Mouse (Mus musculus) Patski (cell line): ENCODE results near the gene Mrpl33. TPM values are rescaled to one million over a fixed set of nuclear protein-coding genes. Genes with fewer than 3 reads are reported as not detected.
A peak's percentile ranks its signal among the peaks of the same experiment; 100 is the strongest.

Experiments used
- ATAC-seq: fragments of 100-300 bp; one replicate; pipeline ENCODE4 v1.8.0; 2021
- CTCF ChIA-PET: fragments of 350-600 bp; sonication (Branson Sonifier 250); formaldehyde crosslinking; loops from one replicate; lab custom pipeline; 2022; ENCODE audit warnings: inconsistent platforms; lab: Charles Lee
- POLR2A ChIA-PET: fragments of 350-600 bp; sonication (Branson Sonifier 250); formaldehyde crosslinking; loops from one replicate; lab custom pipeline; 2022; ENCODE audit warnings: antibody characterized with exemption, inconsistent platforms; lab: Charles Lee
- DNase-seq: peaks from one replicate; pipeline ENCODE4 v3.0.0-alpha.2; 2011; ENCODE audit warnings: low read depth, low spot score
- H3K27me3 ChIP-seq: fragments of 371-371 bp; one replicate; pipeline ENCODE4 v1.5.1; 2021
- CTCF ChIP-seq: fragments of 100-300 bp; IDR thresholded peaks from one replicate; pipeline ENCODE4 v1.5.1; 2021
- in situ Hi-C: fragments of 300-500 bp; cut with MboI; formaldehyde crosslinking; loops from 3 replicates; pipeline ENCODE4 v1.11.1; 2018; ENCODE audit warnings: low pct_unique_long_range_greater_than_20kb, mixed read lengths
- polyA plus RNA-seq: library from polyadenylated mRNA; unstranded; gene quantifications from one replicate; pipeline ENCODE4 v1.2.3, GENCODE M21; 2021

Gene Mrpl33
- polyA plus RNA-seq, 1 experiment from 2014 or later: 243 TPM

GRCm38 (mm10) chr5:31647327-31647726 lies 50.6 kb downstream of the Mrpl33 start:
- TF ChIP-seq CTCF: no peak
- no peak for ATAC-seq
- no peaks in the 10 kb centered on the region for H3K27me3 ChIP-seq
- no peak for DNase-seq
- ChIA-PET POLR2A (no interaction called here), CTCF (no interaction called here)
- in situ Hi-C loops: no loop called here

- in situ Hi-C loops: no loop called here
- DNase-seq (no peak), ATAC-seq (no peak)
- ChIA-PET POLR2A (no interaction called here), CTCF (no interaction called here)
- no peak for TF ChIP-seq CTCF
- no peaks in the 10 kb centered on the region for H3K27me3 ChIP-seq
These were observed 54.0 kb downstream of the Mrpl33 start for GRCm38 (mm10) chr5:31650518-31651288.

- no peak for TF ChIP-seq CTCF
- no peaks in the 10 kb centered on the region for H3K27me3 ChIP-seq
- POLR2A ChIA-PET: no interaction called here
- DNase-seq (no peak), ATAC-seq (no peak)
- in situ Hi-C loops: no loop called here
- CTCF ChIA-PET: interaction anchor here (0.8 kb wide), 1 partner anchor 19 kb away, joined by 4 read pairs; no protein-coding TSS in a partner anchor
These were observed 59.0 kb downstream of the Mrpl33 start for GRCm38 (mm10) chr5:31655688-31656190.

GRCm38 (mm10) chr5:31666176-31666575 lies 69.4 kb downstream of the Mrpl33 start:
- peak; percentile 35 for ATAC-seq
- DNase-seq: peak; percentile 67
- H3K27me3 ChIP-seq: no peaks in the 10 kb centered on the region
- in situ Hi-C loops: no loop called here
- ChIA-PET CTCF (interaction anchor here (0.8 to 1.0 kb wide), 3 partner anchors 9 to 15 kb away, joined by 3 to 4 read pairs (median 3); no protein-coding TSS in a partner anchor), POLR2A (interaction anchor here (0.6 to 1.0 kb wide), 2 partner anchors 11 to 99 kb away, joined by 3 read pairs; no protein-coding TSS in a partner anchor)
- no peak for TF ChIP-seq CTCF

DNA sequence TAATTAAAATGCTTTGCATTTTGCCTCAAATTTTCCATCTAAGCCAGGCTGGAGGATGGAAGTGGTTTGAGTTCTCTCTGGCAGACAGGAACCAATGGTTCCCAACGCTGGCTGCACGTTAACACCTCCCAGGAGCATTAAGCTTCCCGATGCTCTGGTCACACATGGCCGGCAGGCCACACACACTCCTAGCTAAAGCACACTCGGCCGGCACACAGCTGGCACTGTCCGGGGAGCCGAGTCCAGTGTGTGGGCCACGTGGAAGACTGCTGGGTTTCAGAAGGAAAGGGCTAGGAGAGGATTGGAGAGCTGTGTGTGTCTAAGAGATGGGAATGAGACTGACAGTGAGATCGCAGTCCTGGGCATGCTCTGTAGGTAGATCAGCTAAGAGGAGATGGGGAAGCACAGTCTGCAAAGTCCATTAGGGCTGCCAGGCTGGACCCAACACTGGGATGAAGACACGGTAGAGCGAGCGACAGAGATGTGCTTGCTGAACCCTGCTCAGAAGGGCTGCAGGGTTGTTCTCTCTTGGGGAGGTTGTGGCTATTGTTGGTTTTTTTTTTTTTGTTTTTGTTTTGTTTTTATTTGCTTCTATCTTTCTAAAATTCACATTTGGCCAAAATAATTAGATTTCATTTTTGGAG lies 71.7 kb downstream of the Mrpl33 start:
- DNase-seq (no peak), ATAC-seq (no peak)
- no peaks in the 10 kb centered on the region for H3K27me3 ChIP-seq
- CTCF ChIA-PET: no interaction called here
- in situ Hi-C loops: no loop called here
- POLR2A ChIA-PET: interaction anchor here (0.7 to 1.1 kb wide), 3 partner anchors 14 to 106 kb away, joined by 3 to 6 read pairs (median 4); no protein-coding TSS in a partner anchor
- TF ChIP-seq CTCF: no peak

GRCm38 (mm10) chr5:31669984-31670383 lies 73.2 kb downstream of the Mrpl33 start:
- DNase-seq (no peak), ATAC-seq (no peak)
- TF ChIP-seq CTCF: no peak
- in situ Hi-C loops: no loop called here
- no peaks in the 10 kb centered on the region for H3K27me3 ChIP-seq
- CTCF ChIA-PET: interaction anchor here (1.0 to 2.1 kb wide), 4 partner anchors 10 to 14 kb away, joined by 3 to 5 read pairs (median 4); no protein-coding TSS in a partner anchor
- POLR2A ChIA-PET: no interaction called here

- in situ Hi-C loops: no loop called here
- POLR2A ChIA-PET: interaction anchor here (0.7 to 1.0 kb wide), 2 partner anchors 13 to 25 kb away, joined by 3 to 4 read pairs; no protein-coding TSS in a partner anchor
- TF ChIP-seq CTCF: no peak
- no peaks in the 10 kb centered on the region for H3K27me3 ChIP-seq
- CTCF ChIA-PET: interaction anchor here (1.0 to 2.1 kb wide), 5 partner anchors 9 to 20 kb away, joined by 3 to 5 read pairs (median 4); no protein-coding TSS in a partner anchor
- ATAC-seq: no peak
- DNase-seq: no peak
These were observed 74.4 kb downstream of the Mrpl33 start for GRCm38 (mm10) chr5:31671137-31671536.

GRCm38 (mm10) chr5:31673431-31673830 lies 76.7 kb downstream of the Mrpl33 start:
- H3K27me3 ChIP-seq: no peaks in the 10 kb centered on the region
- in situ Hi-C loops: no loop called here
- ChIA-PET CTCF (interaction anchor here (0.8 to 1.0 kb wide), 2 partner anchors 10 to 11 kb away, joined by 3 read pairs; no protein-coding TSS in a partner anchor), POLR2A (interaction anchor here (0.7 to 1.4 kb wide), 2 partner anchors 9 to 11 kb away, joined by 3 read pairs; no protein-coding TSS in a partner anchor)
- no peak for TF ChIP-seq CTCF
- no peak for DNase-seq
- no peak for ATAC-seq

GRCm38 (mm10) chr5:31678000-31678399 lies 81.3 kb downstream of the Mrpl33 start:
- POLR2A ChIA-PET: interaction anchor here (1.1 kb wide), 1 partner anchor 12 kb away, joined by 3 read pairs; no protein-coding TSS in a partner anchor
- no peak for ATAC-seq
- in situ Hi-C loops: no loop called here

DNA sequence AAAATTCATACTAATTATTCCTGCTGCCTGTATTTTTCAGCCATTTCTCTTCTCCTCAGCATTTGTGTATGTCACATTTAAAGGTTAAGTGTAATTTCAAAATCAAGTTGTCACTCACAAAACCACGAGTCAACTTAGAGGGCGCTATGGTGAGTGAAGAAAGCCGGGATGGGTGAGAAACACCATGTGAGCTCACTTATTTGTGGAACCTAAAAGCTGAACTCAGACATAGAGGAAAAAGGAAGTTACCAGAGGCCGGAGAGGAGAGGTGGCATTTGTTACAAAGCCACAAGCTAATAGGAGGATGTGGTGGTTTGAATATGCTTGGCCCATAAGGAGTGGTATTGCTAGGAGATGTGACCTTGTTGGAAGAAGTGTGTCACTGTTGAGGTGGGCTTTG lies 83.4 kb downstream of the Mrpl33 start:
- ChIA-PET POLR2A (interaction anchor here (1.1 kb wide), 1 partner anchor 15 kb away, joined by 3 read pairs; no protein-coding TSS in a partner anchor), CTCF (interaction anchor here (1.1 to 1.5 kb wide), 2 partner anchors 10 to 12 kb away, joined by 3 to 4 read pairs; no protein-coding TSS in a partner anchor)
- DNase-seq: no peak
- in situ Hi-C loops: no loop called here
- ATAC-seq: no peak
- no peak for TF ChIP-seq CTCF
- no peaks in the 10 kb centered on the region for H3K27me3 ChIP-seq

More at GRCm38 (mm10) chr5:31678000-31678399, 81.3 kb downstream of the Mrpl33 start:
- TF ChIP-seq CTCF: no peak
- CTCF ChIA-PET: interaction anchor here (0.9 to 3.8 kb wide), 3 partner anchors 9 to 21 kb away, joined by 3 to 12 read pairs (median 9); no protein-coding TSS in a partner anchor
- no peak for DNase-seq
- H3K27me3 ChIP-seq: no peaks in the 10 kb centered on the region
